Mouse (Mus musculus): Measurements from ENCODE around the gene Timm8a2.

The Timm8a2 gene

GRCm38 (mm10) chr14:122011768-122012167 lies 22.7 kb upstream of the Timm8a2 start:
- no peak for DNase-seq (ENCODE audit: low read depth)

DNA sequence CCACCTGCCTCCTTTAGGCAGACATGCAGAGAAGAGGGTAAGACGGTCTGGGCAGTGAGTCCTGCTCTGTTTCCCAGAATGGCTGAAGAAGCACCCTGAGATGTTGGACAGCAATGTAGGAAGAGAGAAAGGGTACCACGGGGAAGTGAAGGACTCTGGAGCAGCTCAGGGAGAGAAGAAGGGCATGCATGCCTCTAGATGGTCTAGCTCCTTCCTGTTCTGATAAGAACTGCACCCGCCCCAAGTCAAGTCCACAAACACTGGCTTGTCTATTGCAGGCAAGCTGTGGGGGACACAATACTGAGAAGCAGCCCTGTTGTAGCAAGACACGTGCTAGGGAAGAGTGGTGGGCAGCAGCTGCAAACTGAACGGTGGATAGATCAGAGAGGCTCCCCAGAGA lies 22.3 kb upstream of the Timm8a2 start:
- no peak for DNase-seq (ENCODE audit: low read depth)

DNA sequence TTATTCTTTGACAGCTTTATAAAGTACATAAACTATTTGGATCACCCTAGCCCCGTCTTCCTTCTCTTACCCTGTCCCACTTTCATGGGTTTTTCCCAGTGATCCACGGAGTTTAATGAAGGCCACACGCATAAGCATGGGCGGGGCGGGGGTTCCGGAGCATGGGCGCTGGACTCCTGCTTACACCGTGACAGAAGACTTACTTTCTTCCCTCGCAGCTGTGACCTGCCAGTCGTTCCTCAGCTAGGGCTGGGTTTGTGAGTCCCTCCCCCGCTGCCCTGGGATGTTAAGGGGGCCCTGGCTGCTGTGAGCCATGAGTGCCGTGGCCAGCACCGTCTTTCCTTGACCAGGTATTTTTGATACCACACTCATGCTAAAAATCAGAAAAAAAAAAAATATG lies 21.7 kb upstream of the Timm8a2 start:
- no peak for DNase-seq (ENCODE audit: low read depth)

GRCm38 (mm10) chr14:122013417-122013951 lies 21.0 kb upstream of the Timm8a2 start:
- DNase-seq (ENCODE audit: low read depth): no peak

- no peak for DNase-seq (ENCODE audit: low read depth)
These were observed 16.5 kb upstream of the Timm8a2 start for GRCm38 (mm10) chr14:122017958-122018357.

GRCm38 (mm10) chr14:122019389-122019788 lies 15.1 kb upstream of the Timm8a2 start:
- no peak for DNase-seq (ENCODE audit: low read depth)

DNA sequence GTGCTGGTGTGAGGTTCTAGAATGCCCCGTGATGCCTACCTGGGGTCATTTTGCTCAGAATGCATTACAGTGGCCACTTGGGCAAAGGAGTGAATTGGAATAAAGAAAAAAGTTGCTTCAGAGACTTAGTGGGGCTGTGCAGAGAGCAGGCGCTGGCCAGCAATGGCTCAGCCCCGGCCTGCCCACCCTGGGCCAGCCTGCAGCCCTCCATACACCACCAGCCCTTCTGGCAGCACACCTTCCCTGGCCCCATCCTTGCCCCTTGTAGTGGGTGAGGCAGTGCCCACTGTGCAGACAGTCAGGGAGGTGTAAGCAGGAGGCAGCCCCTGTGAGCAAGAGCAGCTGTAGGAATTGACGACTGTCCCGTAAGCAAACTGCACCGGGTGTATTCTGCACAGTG lies 13.9 kb upstream of the Timm8a2 start:
- no peak for DNase-seq (ENCODE audit: low read depth)

DNA sequence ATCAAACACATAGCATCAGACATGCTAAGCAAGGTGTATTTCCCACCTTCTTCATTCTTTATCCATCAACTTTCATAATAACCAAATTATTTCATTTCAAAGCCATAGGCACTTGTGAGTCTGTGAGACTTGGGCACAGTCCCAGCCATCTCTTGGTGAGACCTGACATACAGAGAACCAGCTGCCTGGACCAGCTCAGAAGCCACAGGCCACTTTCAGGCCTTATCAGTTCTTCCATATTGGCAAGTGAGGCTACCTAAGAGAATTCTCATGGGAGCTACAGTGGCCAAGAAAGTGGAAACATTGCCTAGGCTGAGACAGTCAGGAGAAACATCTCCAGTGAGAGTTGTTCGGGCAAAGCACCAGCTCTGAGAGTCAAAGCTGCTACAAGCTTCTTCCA lies 11.4 kb upstream of the Timm8a2 start:
- DNase-seq (ENCODE audit: low read depth): no peak

GRCm38 (mm10) chr14:122023928-122024327 lies 10.5 kb upstream of the Timm8a2 start:
- DNase-seq (ENCODE audit: low read depth): no peak

GRCm38 (mm10) chr14:122028926-122029745 lies 5.3 kb upstream of the Timm8a2 start:
- no peak for DNase-seq (ENCODE audit: low read depth)

DNA sequence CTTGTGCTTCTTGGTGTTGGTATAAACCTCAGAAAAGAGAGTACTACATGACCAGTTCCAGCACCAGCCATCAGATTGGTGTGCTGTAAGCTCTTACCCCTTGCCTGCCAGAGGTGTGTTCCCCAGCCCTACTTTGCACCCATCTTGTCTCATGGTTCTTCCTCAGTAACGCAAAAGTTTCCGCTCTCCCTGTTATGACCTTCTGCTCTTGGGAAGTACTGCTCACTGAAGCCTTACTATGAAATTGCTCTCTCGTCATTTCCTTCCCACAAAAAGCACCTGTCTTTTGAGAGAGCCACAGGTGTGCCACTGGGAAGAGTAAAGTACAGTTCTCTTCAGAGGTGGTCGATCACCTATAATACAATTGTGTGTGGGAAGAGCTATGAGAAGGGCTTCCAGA lies 4.6 kb upstream of the Timm8a2 start:
- no peak for DNase-seq (ENCODE audit: low read depth)

DNA sequence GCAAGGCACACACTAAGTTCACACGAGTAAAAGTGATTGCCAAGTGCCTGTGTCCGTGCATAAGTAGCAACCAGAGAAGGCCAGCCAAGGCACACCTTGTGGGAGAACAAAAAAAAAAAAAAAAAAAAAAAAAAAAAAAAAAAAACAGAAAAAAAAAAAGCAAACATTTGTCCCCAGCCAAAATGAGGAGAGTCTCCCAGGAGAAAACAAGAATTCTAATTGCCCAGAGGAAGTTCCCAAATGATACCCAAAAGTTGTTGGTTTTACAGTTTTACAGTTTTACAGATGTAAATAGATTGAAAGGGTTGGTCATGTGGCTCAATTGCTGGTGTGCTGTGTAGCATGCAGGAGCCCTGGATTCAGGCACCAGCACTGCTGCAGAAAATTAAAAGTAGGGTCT lies 2.4 kb upstream of the Timm8a2 start:
- no peak for DNase-seq (ENCODE audit: low read depth)

DNA sequence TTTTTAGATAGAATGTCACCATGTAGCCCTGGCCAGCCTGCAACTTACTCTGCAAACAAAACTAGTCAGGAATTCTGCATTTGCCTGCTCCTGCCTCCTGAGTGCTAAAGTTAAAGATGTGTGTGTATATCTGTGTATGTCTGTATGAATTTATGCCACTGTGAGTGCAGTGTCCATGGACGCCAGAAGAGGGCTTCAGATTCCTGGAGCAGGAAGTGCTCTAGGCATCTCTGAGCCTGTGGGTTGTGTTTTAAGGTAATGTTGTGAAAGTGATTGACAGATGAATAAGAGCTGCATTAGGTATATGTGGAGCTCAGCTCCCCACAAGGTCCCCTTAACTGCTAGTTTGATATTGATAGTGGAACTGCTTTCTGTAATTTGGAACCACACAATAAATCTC lies 707 bp downstream of the Timm8a2 start:
- no peak for DNase-seq (ENCODE audit: low read depth)

GRCm38 (mm10) chr14:122035860-122036259 lies 1.4 kb downstream of the Timm8a2 start:
- DNase-seq (ENCODE audit: low read depth): no peak

GRCm38 (mm10) chr14:122038874-122039647 lies 4.6 kb downstream of the Timm8a2 start:
- DNase-seq (ENCODE audit: low read depth): no peak

DNA sequence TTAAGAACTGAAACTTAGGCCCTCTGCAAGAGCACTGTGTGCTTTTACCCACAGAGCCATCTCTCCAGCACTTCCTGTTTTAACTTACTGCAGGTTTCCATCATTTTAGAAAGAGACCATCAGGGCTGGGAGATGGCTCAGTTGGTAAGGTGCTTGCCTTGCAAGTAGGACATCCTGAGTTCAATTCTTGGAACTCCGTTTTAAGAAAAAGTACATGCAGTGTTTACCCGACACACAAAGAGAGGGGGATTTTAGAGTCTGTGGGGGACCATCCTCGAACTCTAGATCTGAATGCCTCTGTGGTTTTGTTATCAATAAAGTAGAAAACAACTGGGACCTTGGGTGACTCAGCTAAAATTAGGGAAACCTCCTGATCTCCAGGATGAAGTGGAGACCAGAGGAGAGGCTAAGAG lies 6.9 kb downstream of the Timm8a2 start:
- DNase-seq (ENCODE audit: low read depth): no peak

DNA sequence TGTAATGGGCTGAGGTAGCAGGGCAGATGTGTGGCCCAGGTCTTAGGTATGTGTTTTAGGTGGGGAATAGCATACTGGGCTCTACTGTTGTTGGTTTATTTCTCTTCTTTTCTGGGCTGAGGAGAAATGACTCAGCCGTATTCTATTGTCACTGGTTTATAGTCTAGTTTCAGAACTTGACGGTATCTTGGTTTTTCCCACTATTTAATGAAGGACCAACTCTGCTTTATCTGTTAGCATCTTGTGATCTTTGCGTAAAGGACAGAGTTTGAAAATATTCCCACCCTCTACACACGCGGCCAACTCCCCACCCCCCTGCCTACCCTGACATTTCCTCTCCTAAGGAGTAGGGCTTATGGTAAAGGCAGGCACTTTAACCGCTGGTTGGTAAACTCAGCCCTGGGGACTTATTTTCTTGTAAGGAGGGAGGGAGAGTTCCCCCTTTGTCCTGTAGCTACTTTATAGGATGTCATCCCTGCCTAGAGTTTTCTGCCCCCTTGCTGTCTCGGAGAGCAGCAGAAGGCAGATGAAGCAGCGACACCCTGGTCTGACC lies 7.7 kb downstream of the Timm8a2 start:
- DNase-seq (ENCODE audit: low read depth): no peak

DNA sequence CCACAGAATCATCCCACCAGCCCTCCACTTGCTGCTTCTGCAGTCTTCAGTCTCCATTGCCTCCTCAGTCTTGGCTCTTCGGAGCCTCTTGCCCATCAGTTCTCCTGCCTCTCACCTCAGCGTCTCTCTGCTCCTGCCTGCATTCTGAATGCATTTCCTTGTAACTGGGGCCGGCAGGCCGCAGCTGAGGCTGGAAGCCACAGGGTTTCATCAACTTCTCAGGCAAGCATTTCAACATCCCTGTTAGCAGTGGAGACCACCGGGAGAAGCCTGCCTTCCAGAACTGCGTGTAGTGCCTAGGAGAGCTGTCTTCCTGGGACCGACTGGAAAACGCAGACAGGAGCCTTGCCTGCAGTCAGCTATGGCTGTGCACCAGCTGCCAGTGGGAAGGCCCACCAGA lies 13.3 kb downstream of the Timm8a2 start:
- no peak for DNase-seq (ENCODE audit: low read depth)

DNA sequence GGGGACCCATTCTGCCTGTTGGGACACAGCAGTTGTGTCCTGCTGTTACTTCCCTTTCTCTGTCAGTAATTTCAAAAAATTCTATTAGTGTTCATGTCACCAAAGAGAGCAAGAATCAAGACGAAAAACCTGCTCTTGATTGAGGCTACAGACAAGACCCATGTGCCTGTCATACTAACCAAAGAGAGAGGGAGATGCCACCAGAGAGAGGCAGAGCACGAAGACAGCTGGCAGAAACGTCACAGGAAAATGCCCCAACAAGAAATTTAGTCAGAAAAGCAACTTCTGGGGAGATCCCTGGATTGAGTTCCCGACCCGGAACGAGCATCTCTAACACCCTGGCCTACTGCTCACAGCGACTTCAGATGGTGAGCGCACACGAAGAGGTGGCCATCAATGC lies 14.3 kb downstream of the Timm8a2 start:
- no peak for DNase-seq (ENCODE audit: low read depth)

GRCm38 (mm10) chr14:122052896-122053635 lies 18.6 kb downstream of the Timm8a2 start:
- no peak for DNase-seq (ENCODE audit: low read depth)

DNA sequence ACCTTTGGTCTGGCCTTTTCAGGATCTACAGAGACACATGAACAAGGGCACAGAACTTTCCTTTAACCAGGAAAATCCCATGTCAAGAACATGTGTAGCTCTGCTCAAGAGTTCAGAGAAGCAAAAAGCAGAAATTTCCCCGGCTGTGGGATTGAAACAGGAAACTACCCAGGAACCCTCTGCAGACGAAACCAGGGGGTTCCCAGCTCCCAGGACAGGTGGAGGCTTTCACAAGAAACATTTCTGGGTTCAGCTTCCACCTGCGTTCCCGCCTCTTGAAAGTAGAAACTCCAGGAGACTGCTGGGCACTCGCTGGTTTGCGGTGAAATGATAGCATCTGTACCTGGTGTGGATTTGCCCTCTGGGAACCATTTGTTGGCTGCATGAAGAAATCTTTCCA lies 22.4 kb downstream of the Timm8a2 start:
- DNase-seq (ENCODE audit: low read depth): no peak

GRCm38 (mm10) chr14:122057941-122058346 lies 23.5 kb downstream of the Timm8a2 start:
- DNase-seq (ENCODE audit: low read depth): no peak
